Mouse (Mus musculus): Measurements from ENCODE around the gene Crygd. TPM values are rescaled to one million over a fixed set of nuclear protein-coding genes. Genes with fewer than 3 reads are reported as not detected.

The Crygd gene
- total and polyA plus RNA-seq, 2 experiments from 2014 or later: not detected

- H3K27me3 ChIP-seq (ENCODE audit: insufficient read depth, low read length): no peaks in the 10 kb centered on the region
- no peaks in the 10 kb centered on the region for H3K9me3 ChIP-seq (ENCODE audit: low read length)
- no peak for DNase-seq (ENCODE audit: low spot score)
- WGBS: 82% methylated on average over 6 of the region's 6 CpGs
- H3K9ac ChIP-seq (replicated peaks; ENCODE audit: low read length, poor library complexity, severe bottlenecking): no peak overlapping the region
- H3K27ac ChIP-seq (ENCODE audit: low read depth, low read length): no peak overlapping the region
- no peak for TF ChIP-seq CTCF (IDR thresholded peaks at IDR 0.05)
- H3K4me2 ChIP-seq (ENCODE audit: low read depth, low read length, poor library complexity, severe bottlenecking): no peak overlapping the region
- H3K4me3 ChIP-seq (ENCODE audit: low read depth, low read length): no peak overlapping the region
- no peak for ATAC-seq (ENCODE audit: low FRiP score)
- no peaks in the 10 kb centered on the region for H3K36me3 ChIP-seq (ENCODE audit: insufficient read depth, low read length)
- H3K4me1 ChIP-seq (ENCODE audit: insufficient read depth, low read length): no peaks in the 10 kb centered on the region
These were observed 22.4 kb downstream of the Crygd start for GRCm38 (mm10) chr1:65040806-65041205.

GRCm38 (mm10) chr1:65039679-65040078, 23.6 kb downstream of the Crygd start:
- H3K9ac ChIP-seq (replicated peaks; ENCODE audit: low read length, poor library complexity, severe bottlenecking): no peak overlapping the region
- no peak for TF ChIP-seq CTCF (IDR thresholded peaks at IDR 0.05)
- H3K27ac ChIP-seq (ENCODE audit: low read depth, low read length): no peak overlapping the region
- H3K27me3 ChIP-seq (ENCODE audit: insufficient read depth, low read length): no peaks in the 10 kb centered on the region
- WGBS: 86% methylated on average over 3 of the region's 3 CpGs
- no peak for ATAC-seq (ENCODE audit: low FRiP score)
- H3K4me2 ChIP-seq (ENCODE audit: low read depth, low read length, poor library complexity, severe bottlenecking): no peak overlapping the region
- no peaks in the 10 kb centered on the region for H3K36me3 ChIP-seq (ENCODE audit: insufficient read depth, low read length)
- no peak overlapping the region for H3K4me3 ChIP-seq (ENCODE audit: low read depth, low read length)
- DNase-seq (ENCODE audit: low spot score): no peak
- no peaks in the 10 kb centered on the region for H3K4me1 ChIP-seq (ENCODE audit: insufficient read depth, low read length)
- H3K9me3 ChIP-seq (ENCODE audit: low read length): no peaks in the 10 kb centered on the region

GRCm38 (mm10) chr1:65037542-65037941, 25.7 kb downstream of the Crygd start:
- ATAC-seq (ENCODE audit: low FRiP score) (no peak), DNase-seq (ENCODE audit: low spot score) (no peak)
- 88% methylated on average over 2 of the region's 2 CpGs for WGBS
- Histone ChIP-seq H3K9ac (replicated peaks; ENCODE audit: low read length, poor library complexity, severe bottlenecking) (no peak overlapping the region), H3K27me3 (ENCODE audit: insufficient read depth, low read length) (no peaks in the 10 kb centered on the region), H3K9me3 (ENCODE audit: low read length) (no peaks in the 10 kb centered on the region), H3K27ac (ENCODE audit: low read depth, low read length) (no peak overlapping the region), H3K4me3 (ENCODE audit: low read depth, low read length) (no peak overlapping the region), H3K4me1 (ENCODE audit: insufficient read depth, low read length) (no peaks in the 10 kb centered on the region), H3K4me2 (ENCODE audit: low read depth, low read length, poor library complexity, severe bottlenecking) (no peak overlapping the region), H3K36me3 (ENCODE audit: insufficient read depth, low read length) (no peaks in the 10 kb centered on the region)
- no peak for TF ChIP-seq CTCF (IDR thresholded peaks at IDR 0.05)

- no peak for DNase-seq (ENCODE audit: low spot score)
- Histone ChIP-seq H3K36me3 (ENCODE audit: insufficient read depth, low read length) (no peaks in the 10 kb centered on the region), H3K4me2 (ENCODE audit: low read depth, low read length, poor library complexity, severe bottlenecking) (no peak overlapping the region), H3K4me3 (ENCODE audit: low read depth, low read length) (no peak overlapping the region), H3K9ac (replicated peaks; ENCODE audit: low read length, poor library complexity, severe bottlenecking) (no peak overlapping the region), H3K4me1 (ENCODE audit: insufficient read depth, low read length) (no peaks in the 10 kb centered on the region), H3K27ac (ENCODE audit: low read depth, low read length) (no peak overlapping the region), H3K27me3 (ENCODE audit: insufficient read depth, low read length) (no peaks in the 10 kb centered on the region), H3K9me3 (ENCODE audit: low read length) (no peaks in the 10 kb centered on the region)
- TF ChIP-seq CTCF (IDR thresholded peaks at IDR 0.05): no peak
- no peak for ATAC-seq (ENCODE audit: low FRiP score)
- 26% methylated on average over 3 of the region's 3 CpGs for WGBS
These were observed 27.7 kb downstream of the Crygd start for GRCm38 (mm10) chr1:65035513-65035912.

GRCm38 (mm10) chr1:65032641-65033040, 30.6 kb downstream of the Crygd start, which contains the start of gene Akr1cl:
TSS of gene Akr1cl (minus strand) at chr1:65032759.
- H3K9ac ChIP-seq (replicated peaks; ENCODE audit: low read length, poor library complexity, severe bottlenecking): no peak within 1 kb of the TSS
- H3K36me3 ChIP-seq (ENCODE audit: insufficient read depth, low read length): no peaks in the 10 kb centered on the region
- no peak for TF ChIP-seq CTCF (IDR thresholded peaks at IDR 0.05)
- no peak within 1 kb of the TSS for H3K4me2 ChIP-seq (ENCODE audit: low read depth, low read length, poor library complexity, severe bottlenecking)
- H3K4me1 ChIP-seq (ENCODE audit: insufficient read depth, low read length): no peaks in the 10 kb centered on the region
- H3K4me3 ChIP-seq (ENCODE audit: low read depth, low read length): no peak within 1 kb of the TSS
- DNase-seq (ENCODE audit: low spot score) (no peak), ATAC-seq (ENCODE audit: low FRiP score) (no peak)
- H3K9me3 ChIP-seq (ENCODE audit: low read length): no peaks in the 10 kb centered on the region
- H3K27ac ChIP-seq (ENCODE audit: low read depth, low read length): no peak within 1 kb of the TSS
- no peaks in the 10 kb centered on the region for H3K27me3 ChIP-seq (ENCODE audit: insufficient read depth, low read length)

GRCm38 (mm10) chr1:65028206-65028605, 35.0 kb downstream of the Crygd start:
- TF ChIP-seq CTCF (IDR thresholded peaks at IDR 0.05): no peak
- Histone ChIP-seq H3K27ac (ENCODE audit: low read depth, low read length) (no peak overlapping the region), H3K4me3 (ENCODE audit: low read depth, low read length) (no peak overlapping the region), H3K9me3 (ENCODE audit: low read length) (no peaks in the 10 kb centered on the region), H3K4me1 (ENCODE audit: insufficient read depth, low read length) (no peaks in the 10 kb centered on the region), H3K9ac (replicated peaks; ENCODE audit: low read length, poor library complexity, severe bottlenecking) (no peak overlapping the region), H3K36me3 (ENCODE audit: insufficient read depth, low read length) (no peaks in the 10 kb centered on the region), H3K4me2 (ENCODE audit: low read depth, low read length, poor library complexity, severe bottlenecking) (no peak overlapping the region), H3K27me3 (ENCODE audit: insufficient read depth, low read length) (no peaks in the 10 kb centered on the region)
- DNase-seq (ENCODE audit: low spot score): no peak
- WGBS: 64% methylated on average over 9 of the region's 9 CpGs
- ATAC-seq (ENCODE audit: low FRiP score): no peak
